Mouse (Mus musculus): Measurements from ENCODE around the gene Pgap3. TPM values are rescaled to one million over a fixed set of nuclear protein-coding genes. Genes with fewer than 3 reads are reported as not detected.

The Pgap3 gene
- 10.9 and 11.0 TPM in 2 replicates for total RNA-seq (2014; rRNA removed)
- 7.1 and 7.6 TPM in 2 replicates for polyA plus RNA-seq (2015; fragmentation: Nextera tagmentation; extraction: Ambion mirVana)

GRCm38 (mm10) chr11:98400161-98400726 lies at the start of gene Pgap3:
Pgap3 (minus strand) TSS chr11:98400490.
- H3K4me2 ChIP-seq (ENCODE audit: low read depth), result peak within 1 kb of the TSS; percentile 72
- H3K4me3 ChIP-seq (ENCODE audit: low read depth, low read length), result peak within 1 kb of the TSS; percentile 61
- H3K27me3 ChIP-seq (ENCODE audit: insufficient read depth, low read length), result no peaks in the 10 kb centered on the region
- no peaks in the 10 kb centered on the region for H3K36me3 ChIP-seq (ENCODE audit: insufficient read depth)
- TF ChIP-seq CTCF (IDR thresholded peaks at IDR 0.05; ENCODE audit: low read depth), result no peak
- peak; percentile 95 for DNase-seq
- peak within 1 kb of the TSS; percentile 94 for H3K27ac ChIP-seq (ENCODE audit: low read depth, low read length)
- 2% methylated on average over 40 of the region's 40 CpGs for WGBS
- H3K9ac ChIP-seq, result peak within 1 kb of the TSS; percentile 78
- H3K4me1 ChIP-seq (ENCODE audit: insufficient read depth), result peaks cover 11% of the 10 kb centered on the region
- ATAC-seq, result peak; percentile 96
- H3K9me3 ChIP-seq (ENCODE audit: low read length), result no peaks in the 10 kb centered on the region

- Histone ChIP-seq H3K27ac (ENCODE audit: low read depth, low read length) (no peak overlapping the region), H3K36me3 (ENCODE audit: insufficient read depth) (no peaks in the 10 kb centered on the region), H3K4me3 (ENCODE audit: low read depth, low read length) (no peak overlapping the region), H3K27me3 (ENCODE audit: insufficient read depth, low read length) (peaks cover 19% of the 10 kb centered on the region), H3K4me1 (ENCODE audit: insufficient read depth) (no peaks in the 10 kb centered on the region), H3K9me3 (ENCODE audit: low read length) (no peaks in the 10 kb centered on the region), H3K9ac (no peak overlapping the region), H3K4me2 (ENCODE audit: low read depth) (no peak overlapping the region)
- no peak for ATAC-seq
- DNase-seq, result no peak
- 88% methylated on average over 3 of the region's 3 CpGs for WGBS
- no peak for TF ChIP-seq CTCF (IDR thresholded peaks at IDR 0.05; ENCODE audit: low read depth)
Measured at GRCm38 (mm10) chr11:98449419-98449818, 49.1 kb upstream of the Pgap3 start.

GRCm38 (mm10) chr11:98448191-98448790 lies 48.0 kb upstream of the Pgap3 start:
- H3K4me2 ChIP-seq (ENCODE audit: low read depth), result no peak overlapping the region
- no peaks in the 10 kb centered on the region for H3K4me1 ChIP-seq (ENCODE audit: insufficient read depth)
- H3K27me3 ChIP-seq (ENCODE audit: insufficient read depth, low read length), result peaks cover 19% of the 10 kb centered on the region
- no peak overlapping the region for H3K9ac ChIP-seq
- H3K4me3 ChIP-seq (ENCODE audit: low read depth, low read length), result no peak overlapping the region
- TF ChIP-seq CTCF (IDR thresholded peaks at IDR 0.05; ENCODE audit: low read depth), result no peak
- no peaks in the 10 kb centered on the region for H3K9me3 ChIP-seq (ENCODE audit: low read length)
- no peak for DNase-seq
- WGBS, result 45% methylated on average over 13 of the region's 13 CpGs
- no peak for ATAC-seq
- H3K27ac ChIP-seq (ENCODE audit: low read depth, low read length), result no peak overlapping the region
- no peaks in the 10 kb centered on the region for H3K36me3 ChIP-seq (ENCODE audit: insufficient read depth)

GRCm38 (mm10) chr11:98447475-98447834 lies 47.2 kb upstream of the Pgap3 start:
- no peaks in the 10 kb centered on the region for H3K4me1 ChIP-seq (ENCODE audit: insufficient read depth)
- H3K9me3 ChIP-seq (ENCODE audit: low read length), result no peaks in the 10 kb centered on the region
- peak overlapping the region; percentile 0; the same call in 1 of the 2 replicates for H3K4me3 ChIP-seq (ENCODE audit: low read depth, low read length)
- H3K27ac ChIP-seq (ENCODE audit: low read depth, low read length), result no peak overlapping the region
- H3K27me3 ChIP-seq (ENCODE audit: insufficient read depth, low read length), result peaks cover 19% of the 10 kb centered on the region
- DNase-seq (no peak), ATAC-seq (no peak)
- peak overlapping the region; percentile 1; the same call in 1 of the 2 replicates for H3K4me2 ChIP-seq (ENCODE audit: low read depth)
- TF ChIP-seq CTCF (IDR thresholded peaks at IDR 0.05; ENCODE audit: low read depth), result no peak
- WGBS, result 24% methylated on average over 7 of the region's 7 CpGs
- no peaks in the 10 kb centered on the region for H3K36me3 ChIP-seq (ENCODE audit: insufficient read depth)
- H3K9ac ChIP-seq, result no peak overlapping the region

- H3K27me3 ChIP-seq (ENCODE audit: insufficient read depth, low read length), result peaks cover 19% of the 10 kb centered on the region
- peak overlapping the region; percentile 1; the same call in 1 of the 2 replicates for H3K4me2 ChIP-seq (ENCODE audit: low read depth)
- H3K4me1 ChIP-seq (ENCODE audit: insufficient read depth), result no peaks in the 10 kb centered on the region
- H3K4me3 ChIP-seq (ENCODE audit: low read depth, low read length), result peak overlapping the region; percentile 0; the same call in 1 of the 2 replicates
- H3K9ac ChIP-seq, result no peak overlapping the region
- no peak for ATAC-seq
- H3K9me3 ChIP-seq (ENCODE audit: low read length), result no peaks in the 10 kb centered on the region
- H3K36me3 ChIP-seq (ENCODE audit: insufficient read depth), result no peaks in the 10 kb centered on the region
- no peak for DNase-seq
- no peak overlapping the region for H3K27ac ChIP-seq (ENCODE audit: low read depth, low read length)
- 5% methylated on average over 27 of the region's 33 CpGs for WGBS
- no peak for TF ChIP-seq CTCF (IDR thresholded peaks at IDR 0.05; ENCODE audit: low read depth)
Measured at GRCm38 (mm10) chr11:98446562-98447474, 46.5 kb upstream of the Pgap3 start.

GRCm38 (mm10) chr11:98446213-98446561 lies 45.9 kb upstream of the Pgap3 start, which contains the start of gene Grb7:
Grb7 (plus strand) TSS chr11:98446394.
- Histone ChIP-seq H3K9ac (no peak within 1 kb of the TSS), H3K27ac (ENCODE audit: low read depth, low read length) (no peak within 1 kb of the TSS), H3K4me3 (ENCODE audit: low read depth, low read length) (peak within 1 kb of the TSS; percentile 0; the same call in 1 of the 2 replicates), H3K9me3 (ENCODE audit: low read length) (no peaks in the 10 kb centered on the region), H3K4me1 (ENCODE audit: insufficient read depth) (no peaks in the 10 kb centered on the region), H3K36me3 (ENCODE audit: insufficient read depth) (no peaks in the 10 kb centered on the region), H3K27me3 (ENCODE audit: insufficient read depth, low read length) (peaks cover 19% of the 10 kb centered on the region), H3K4me2 (ENCODE audit: low read depth) (peak within 1 kb of the TSS; percentile 1; the same call in 1 of the 2 replicates)
- 19% methylated on average over 5 of the region's 5 CpGs for WGBS
- ATAC-seq (no peak), DNase-seq (no peak)
- TF ChIP-seq CTCF (IDR thresholded peaks at IDR 0.05; ENCODE audit: low read depth), result no peak

Data from forebrain, postnatal 0 days (tissue).